Mouse (Mus musculus): ENCODE measurements around the gene S1pr4.

S1pr4 gene

DNA sequence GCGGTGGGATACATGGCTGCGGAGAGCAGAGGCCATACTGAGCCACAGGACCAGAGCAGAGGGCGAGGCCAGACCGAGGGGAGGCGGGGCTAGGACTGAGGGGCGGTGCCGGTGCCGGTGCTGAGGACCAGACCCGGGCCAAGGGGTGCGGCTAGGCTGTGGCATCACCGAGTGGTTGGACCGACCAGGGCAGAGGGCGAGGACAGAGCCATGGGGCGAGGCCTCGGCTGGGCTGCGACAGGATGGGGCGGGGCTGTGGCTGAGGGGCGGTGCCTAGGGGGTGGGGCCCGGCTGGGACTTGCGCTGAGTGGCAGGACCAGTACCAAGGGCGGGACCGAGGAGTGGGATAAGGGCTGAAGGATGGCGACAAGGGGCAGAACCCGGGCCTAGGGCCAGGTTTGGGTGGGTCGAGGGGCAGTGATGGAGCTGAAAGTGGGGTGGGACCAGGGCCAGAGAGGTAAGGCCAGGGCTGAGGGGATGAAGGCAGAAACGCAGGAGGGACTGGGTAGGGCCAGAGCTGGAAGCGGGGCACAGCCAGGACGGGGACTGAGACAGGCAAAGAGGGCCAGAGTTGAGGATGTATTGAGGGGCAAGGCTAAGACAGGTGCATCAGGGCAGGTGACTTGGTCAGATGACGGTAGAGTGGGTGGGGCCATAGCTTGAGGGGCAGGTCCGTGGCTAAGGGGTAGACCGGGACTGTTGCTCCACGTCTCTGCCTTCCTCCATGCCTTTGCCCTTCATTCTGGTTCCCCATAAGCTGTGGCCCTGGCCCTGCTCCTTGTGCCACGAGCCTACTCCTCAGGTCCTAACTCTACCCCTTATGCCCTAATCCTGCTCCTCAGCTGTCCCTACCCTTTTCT, 35.3 kb downstream of the S1pr4 start:
- peak; percentile 70 for DNase-seq (ENCODE audit: low spot score)

- DNase-seq (ENCODE audit: low spot score) = peak; percentile 33
These were observed 36.4 kb downstream of the S1pr4 start for GRCm38 (mm10) chr10:81463531-81463930.

DNA sequence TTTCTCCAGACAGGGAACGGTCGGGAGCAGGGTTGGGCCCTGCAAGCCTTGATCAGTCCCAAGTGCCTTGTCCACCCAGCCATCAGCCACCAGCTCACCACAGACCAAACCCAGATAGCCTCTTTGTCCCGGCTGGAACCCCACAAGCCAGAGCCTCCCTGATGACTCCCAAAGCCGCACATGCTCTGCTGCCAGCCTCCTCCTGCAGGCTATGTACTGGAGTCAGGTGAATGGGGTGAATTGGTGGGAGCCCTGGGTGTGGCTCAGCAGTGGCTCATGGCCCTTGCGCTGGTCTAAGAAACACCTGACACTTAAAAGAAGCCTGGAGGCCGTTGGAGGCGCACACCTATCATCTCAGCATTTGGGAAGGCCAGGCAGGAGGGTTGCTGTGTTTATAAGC, 37.0 kb downstream of the S1pr4 start:
- peak; percentile 37 for DNase-seq (ENCODE audit: low spot score)

DNA sequence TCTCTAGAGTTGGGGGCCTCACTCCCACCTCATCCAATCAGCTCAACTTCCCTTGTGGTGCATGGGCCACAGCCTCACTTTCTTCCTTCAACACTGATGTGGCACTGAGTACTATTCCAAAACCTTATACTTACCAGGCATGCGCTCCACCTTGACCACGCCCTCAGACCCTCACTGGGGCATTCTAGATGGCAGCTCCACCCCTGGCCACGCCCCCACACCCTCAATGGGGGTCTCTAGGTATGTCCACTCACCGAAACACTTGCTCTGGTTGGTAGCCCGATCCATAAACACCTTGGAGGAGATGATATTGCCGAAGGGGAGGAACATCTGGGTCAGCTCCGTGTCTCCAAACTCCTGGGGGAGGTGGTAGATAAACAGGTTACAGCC, 37.5 kb downstream of the S1pr4 start:
- DNase-seq (ENCODE audit: low spot score) = peak; percentile 61

DNA sequence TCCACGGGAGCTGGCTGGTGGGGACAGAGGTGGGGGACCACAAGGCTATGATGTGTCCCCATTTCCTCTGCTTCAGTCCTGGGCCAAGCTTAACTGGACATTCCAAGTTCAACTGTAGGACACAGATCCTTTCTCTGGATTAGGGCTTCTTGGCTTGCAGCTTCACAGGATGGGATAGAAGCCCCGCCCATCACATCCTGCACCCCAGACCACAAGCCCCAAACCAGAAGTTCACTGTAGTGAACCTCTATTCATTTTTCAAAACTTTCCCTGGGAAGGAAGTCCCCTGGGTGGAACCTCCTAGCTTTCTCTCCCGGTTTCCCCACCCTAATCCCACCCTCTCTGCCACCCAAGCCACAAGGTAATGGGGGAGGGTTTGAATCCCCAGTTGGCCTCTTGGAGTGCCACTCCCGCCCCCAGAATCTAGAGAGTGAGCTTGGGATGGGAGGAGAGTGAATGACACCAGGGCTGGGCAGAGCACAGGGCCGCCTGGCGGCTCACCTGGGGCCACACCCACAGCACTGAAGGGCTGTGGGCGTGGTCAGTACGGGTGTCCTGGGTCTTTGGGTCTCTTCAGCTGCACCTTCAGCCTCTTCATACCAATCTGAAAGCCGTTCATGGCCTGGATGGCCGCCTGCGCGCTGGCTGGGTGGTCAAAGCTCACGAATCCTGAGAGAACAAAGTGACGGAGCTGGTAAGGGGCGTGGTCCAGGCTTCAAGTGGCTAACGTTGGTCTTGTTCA, 38.1 kb downstream of the S1pr4 start:
- peak; percentile 45 for DNase-seq (ENCODE audit: low spot score)

GRCm38 (mm10) chr10:81460951-81461350, 39.0 kb downstream of the S1pr4 start:
- peak; percentile 40 for DNase-seq (ENCODE audit: low spot score)

GRCm38 (mm10) chr10:81460471-81460870, 39.5 kb downstream of the S1pr4 start:
- DNase-seq (ENCODE audit: low spot score) = peak; percentile 45

DNA sequence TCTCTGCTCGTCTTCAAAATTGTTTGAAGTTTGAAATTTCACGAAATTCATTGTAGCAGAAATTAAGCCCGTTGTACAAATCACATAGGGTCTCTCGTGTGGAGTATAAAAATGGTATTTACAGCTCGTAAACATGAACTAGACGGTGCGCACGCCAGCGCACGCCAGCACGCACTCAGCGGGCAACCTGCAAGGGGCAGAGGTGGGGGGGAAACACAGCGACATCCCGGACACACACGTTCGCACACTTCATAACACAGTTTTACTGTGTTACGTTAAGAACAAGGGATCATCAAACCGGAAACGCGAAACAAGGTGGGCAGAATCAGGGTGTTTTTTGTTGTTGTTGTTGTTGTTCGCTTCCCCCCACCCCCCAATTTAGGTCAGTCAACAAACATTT, 40.5 kb downstream of the S1pr4 start:
- DNase-seq (ENCODE audit: low spot score) = no peak

DNA sequence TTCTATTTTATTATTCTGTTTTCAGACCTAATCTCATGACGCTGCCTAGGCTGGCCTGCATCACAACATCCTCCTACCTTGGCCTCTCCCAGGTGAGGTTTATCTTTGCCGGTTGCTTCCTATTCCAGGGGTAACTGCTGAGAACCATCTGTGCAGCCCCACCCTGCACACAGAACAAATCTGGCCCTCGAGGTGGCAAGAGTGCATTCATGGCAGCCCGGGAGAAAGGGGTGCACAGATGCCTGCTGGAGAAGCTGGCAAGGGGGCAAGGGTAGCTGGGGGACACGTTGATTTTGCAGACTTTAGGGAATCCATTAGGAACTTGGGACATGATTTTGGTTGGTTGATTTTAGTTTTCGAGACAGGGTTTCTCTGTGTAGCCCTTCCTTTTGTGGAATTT, 41.7 kb downstream of the S1pr4 start:
- no peak for DNase-seq (ENCODE audit: low spot score)

- peak; percentile 38 for DNase-seq (ENCODE audit: low spot score)
These were observed 42.3 kb downstream of the S1pr4 start for GRCm38 (mm10) chr10:81457624-81458023.

- peak; percentile 52 for DNase-seq (ENCODE audit: low spot score)
These were observed 42.9 kb downstream of the S1pr4 start for GRCm38 (mm10) chr10:81456983-81457563.

DNA sequence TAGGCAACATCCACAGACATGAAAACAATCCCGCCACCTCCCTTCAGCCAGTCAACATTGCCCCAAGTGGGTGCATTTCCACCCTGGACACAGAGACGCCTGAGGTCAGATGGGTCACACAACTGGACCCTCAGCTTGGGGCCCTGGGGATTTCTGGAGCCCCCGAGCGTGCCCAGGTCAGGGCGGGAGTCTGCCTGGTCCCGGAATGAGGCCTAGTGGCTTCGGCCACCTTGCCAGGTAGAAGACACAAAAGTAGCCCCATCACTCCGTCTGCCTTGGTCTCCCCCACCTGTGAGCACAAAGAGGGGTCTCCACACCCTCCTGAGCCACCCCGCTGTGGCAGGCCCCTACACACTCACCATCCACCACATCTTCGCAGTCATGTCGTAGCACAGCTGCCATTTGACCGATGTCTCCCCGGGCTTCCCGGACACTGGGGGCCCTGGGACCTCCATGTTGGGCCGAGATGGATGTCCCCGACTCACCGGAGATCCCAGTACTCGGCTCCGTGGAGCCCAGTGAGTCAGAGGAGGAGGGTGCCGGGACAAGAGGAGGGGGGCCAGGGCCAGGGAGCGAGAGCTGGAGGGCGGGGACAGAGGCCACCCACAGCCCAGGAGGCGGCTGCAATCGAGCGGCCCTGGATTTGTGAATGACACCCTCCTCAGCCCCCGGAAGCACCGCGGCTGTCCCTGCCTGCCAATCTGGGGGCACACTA, 44.6 kb downstream of the S1pr4 start, which contains the start of gene Nfic:
Gene Nfic (minus strand): TSS at position 455 of the 715 bp plus-strand sequence.
- DNase-seq (ENCODE audit: low spot score) = peak; percentile 42

GRCm38 (mm10) chr10:81454106-81454505, 45.8 kb downstream of the S1pr4 start:
- peak; percentile 39 for DNase-seq (ENCODE audit: low spot score)

DNA sequence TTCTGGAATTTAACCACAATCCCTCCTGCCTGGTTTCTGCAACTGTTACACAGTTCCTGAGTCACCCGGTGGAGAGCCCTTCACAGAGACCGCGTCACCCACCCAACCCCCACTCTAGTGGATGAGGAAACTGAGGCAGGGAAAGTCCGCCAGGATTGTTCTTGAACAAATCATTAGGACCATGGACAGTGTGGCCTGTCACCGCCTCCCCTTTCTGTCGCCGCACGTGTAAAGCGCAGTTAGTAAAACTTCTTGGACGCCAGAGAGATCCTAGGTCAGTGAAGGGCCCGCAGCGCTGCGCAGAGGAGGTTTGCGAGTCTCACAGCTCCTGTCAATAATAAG, 47.0 kb downstream of the S1pr4 start:
- peak; percentile 44 for DNase-seq (ENCODE audit: low spot score)

GRCm38 (mm10) chr10:81452237-81452946, 47.5 kb downstream of the S1pr4 start:
- peak; percentile 46 for DNase-seq (ENCODE audit: low spot score)

GRCm38 (mm10) chr10:81451365-81451745, 48.6 kb downstream of the S1pr4 start:
- DNase-seq (ENCODE audit: low spot score) = peak; percentile 35

GRCm38 (mm10) chr10:81450641-81451364, 49.1 kb downstream of the S1pr4 start:
- DNase-seq (ENCODE audit: low spot score) = peak; percentile 40

DNA sequence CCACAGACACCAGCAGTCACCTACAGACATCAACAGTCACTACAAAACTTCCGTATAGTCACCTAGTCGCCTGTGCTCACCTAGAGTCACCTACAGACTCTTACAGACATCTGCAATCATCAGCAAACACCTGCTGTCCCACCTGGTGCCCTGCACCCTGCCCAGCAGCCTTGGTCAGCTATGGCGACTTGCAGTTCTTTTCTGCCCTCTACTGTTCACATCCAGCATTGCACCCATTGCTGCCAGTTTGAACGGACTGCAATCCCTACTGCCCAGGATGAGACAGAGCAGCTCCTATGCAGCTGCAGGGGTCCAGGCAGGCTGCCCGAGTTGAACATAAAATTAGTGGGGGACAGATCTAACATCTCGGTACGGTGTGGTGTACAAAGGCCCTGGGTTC, 49.8 kb downstream of the S1pr4 start:
- DNase-seq (ENCODE audit: low spot score) = peak; percentile 91
